Mouse (Mus musculus): ENCODE measurements around the gene Utp6. TPM values are rescaled to one million over a fixed set of nuclear protein-coding genes. Genes with fewer than 3 reads are reported as not detected.

Gene Utp6
- total and polyA plus RNA-seq, 3 experiments: 88.6 to 97.9 TPM; not detected in 1

GRCm38 (mm10) chr11:79915696-79916349 is 46.4 kb downstream of the Utp6 start:
- TF ChIP-seq E2F4 (IDR thresholded peaks at IDR 0.05; ENCODE audit: borderline replicate concordance, low read depth, low read length) (no peak), CHD2 (IDR thresholded peaks at IDR 0.05; ENCODE audit: low read length) (no peak), TAL1 (IDR thresholded peaks at IDR 0.05; ENCODE audit: low read length) (no peak), RCOR1 (IDR thresholded peaks at IDR 0.05; ENCODE audit: low read depth, low read length) (no peak), SIN3A (IDR thresholded peaks at IDR 0.05; ENCODE audit: low read length) (no peak), MAZ (IDR thresholded peaks at IDR 0.05; ENCODE audit: low read depth, low read length) (no peak), POLR2AphosphoS5 (IDR thresholded peaks at IDR 0.05; ENCODE audit: borderline replicate concordance, low read depth, low read length) (no peak), MXI1 (IDR thresholded peaks at IDR 0.05; ENCODE audit: low read depth, low read length) (no peak), GABPA (IDR thresholded peaks at IDR 0.05; ENCODE audit: low read depth, low read length) (no peak), HCFC1 (IDR thresholded peaks at IDR 0.05; ENCODE audit: low read depth, low read length) (no peak), SMC3 (IDR thresholded peaks at IDR 0.05; ENCODE audit: low read depth, low read length) (no peak), ETS1 (IDR thresholded peaks at IDR 0.05; ENCODE audit: low read depth, low read length) (no peak)
- no peaks in the 10 kb centered on the region for H3K36me3 ChIP-seq (ENCODE audit: control insufficient read depth in 1 of 2, insufficient read depth in 2 of 2, low read length in 2 of 2)
- H3K27ac ChIP-seq (ENCODE audit: control insufficient read depth, low read depth, low read length): no peak overlapping the region
- H3K9me3 ChIP-seq (replicated peaks; ENCODE audit: insufficient read depth, low read length): no peaks in the 10 kb centered on the region
- no peaks in the 10 kb centered on the region for H3K4me1 ChIP-seq (ENCODE audit: control insufficient read depth in 1 of 2, insufficient read depth in 2 of 2, low read length in 2 of 2)
- DNase-seq (ENCODE audit: low read depth, low spot score): no peak
- peaks cover 0 to 2% of the 10 kb centered on the region in 2 experiments; a peak in 2 of 4 replicates for H3K27me3 ChIP-seq (ENCODE audit: control insufficient read depth in 1 of 2, insufficient read depth in 2 of 2, low read length in 2 of 2)
- H3K79me2 ChIP-seq (ENCODE audit: control insufficient read depth, insufficient read depth, low read length, poor library complexity): no peaks in the 10 kb centered on the region
- H3K4me3 ChIP-seq (ENCODE audit: control insufficient read depth in 1 of 2, insufficient read depth in 1 of 2, low read depth in 2 of 2, low read length in 2 of 2): no peak overlapping the region
- H3K9ac ChIP-seq (ENCODE audit: control insufficient read depth, low read depth, low read length, poor library complexity, severe bottlenecking): no peak overlapping the region

GRCm38 (mm10) chr11:79908600-79909483 is 53.3 kb downstream of the Utp6 start:
- no peak overlapping the region for H3K27ac ChIP-seq (ENCODE audit: control insufficient read depth, low read depth, low read length)
- H3K4me3 ChIP-seq (ENCODE audit: control insufficient read depth in 1 of 2, insufficient read depth in 1 of 2, low read depth in 2 of 2, low read length in 2 of 2): no peak overlapping the region
- H3K27me3 ChIP-seq (ENCODE audit: control insufficient read depth in 1 of 2, insufficient read depth in 2 of 2, low read length in 2 of 2): no peaks in the 10 kb centered on the region; a peak in 1 of 4 replicates
- TF ChIP-seq ELF1 (IDR thresholded peaks at IDR 0.05; ENCODE audit: low read depth, low read length) (no peak), TCF12 (IDR thresholded peaks at IDR 0.05; ENCODE audit: low read depth, low read length) (peak; percentile 36; the same call in 1 of the 2 replicates), MEF2A (IDR thresholded peaks at IDR 0.05; ENCODE audit: extremely low read depth, insufficient replicate concordance, low read depth, low read length, poor library complexity, severe bottlenecking) (no peak), ETS1 (IDR thresholded peaks at IDR 0.05; ENCODE audit: low read depth, low read length) (peak; percentile 72), CTCF (IDR thresholded peaks at IDR 0.05 in 2 of 3, conservative IDR thresholded peaks at IDR 0.05 in 1 of 3; ENCODE audit: control insufficient read depth in 1 of 3, insufficient read depth in 1 of 3, low read depth in 2 of 3, low read length in 3 of 3, poor library complexity in 1 of 3, severe bottlenecking in 1 of 3) (no peak)
- no peaks in the 10 kb centered on the region for H3K79me2 ChIP-seq (ENCODE audit: control insufficient read depth, insufficient read depth, low read length, poor library complexity)
- peaks cover 0 to 5% of the 10 kb centered on the region in 2 experiments; a peak in 1 of 4 replicates for H3K4me1 ChIP-seq (ENCODE audit: control insufficient read depth in 1 of 2, insufficient read depth in 2 of 2, low read length in 2 of 2)
- no peaks in the 10 kb centered on the region for H3K9me3 ChIP-seq (replicated peaks; ENCODE audit: insufficient read depth, low read length)
- no peak overlapping the region for H3K9ac ChIP-seq (ENCODE audit: control insufficient read depth, low read depth, low read length, poor library complexity, severe bottlenecking)
- H3K36me3 ChIP-seq (ENCODE audit: control insufficient read depth in 1 of 2, insufficient read depth in 2 of 2, low read length in 2 of 2): no peaks in the 10 kb centered on the region
- peak; percentile 59 for DNase-seq (ENCODE audit: low read depth, low spot score)
